Mouse (Mus musculus) heart, adult 2 months (tissue): ENCODE results near the gene Rimbp2.

Experiments
- CTCF ChIP-seq: fragments of 200-600 bp; IDR thresholded peaks from 2 replicates; pipeline ENCODE4 v1.8.1; 2022; ENCODE audit warnings: antibody characterized with exemption, mild to moderate bottlenecking, moderate library complexity
- EP300 ChIP-seq: fragments of 200-500 bp; IDR thresholded peaks from 2 replicates; pipeline ENCODE4 v1.6.1; 2011; ENCODE audit warnings: low read depth, low read length, control low read depth; ENCODE audit not compliant: insufficient read depth
- POLR2A ChIP-seq: fragments of 200-500 bp; IDR thresholded peaks from 2 replicates; pipeline ENCODE4 v1.6.1; 2011; ENCODE audit warnings: mild to moderate bottlenecking, low read depth, low read length, control low read depth; ENCODE audit not compliant: insufficient read depth

DNA sequence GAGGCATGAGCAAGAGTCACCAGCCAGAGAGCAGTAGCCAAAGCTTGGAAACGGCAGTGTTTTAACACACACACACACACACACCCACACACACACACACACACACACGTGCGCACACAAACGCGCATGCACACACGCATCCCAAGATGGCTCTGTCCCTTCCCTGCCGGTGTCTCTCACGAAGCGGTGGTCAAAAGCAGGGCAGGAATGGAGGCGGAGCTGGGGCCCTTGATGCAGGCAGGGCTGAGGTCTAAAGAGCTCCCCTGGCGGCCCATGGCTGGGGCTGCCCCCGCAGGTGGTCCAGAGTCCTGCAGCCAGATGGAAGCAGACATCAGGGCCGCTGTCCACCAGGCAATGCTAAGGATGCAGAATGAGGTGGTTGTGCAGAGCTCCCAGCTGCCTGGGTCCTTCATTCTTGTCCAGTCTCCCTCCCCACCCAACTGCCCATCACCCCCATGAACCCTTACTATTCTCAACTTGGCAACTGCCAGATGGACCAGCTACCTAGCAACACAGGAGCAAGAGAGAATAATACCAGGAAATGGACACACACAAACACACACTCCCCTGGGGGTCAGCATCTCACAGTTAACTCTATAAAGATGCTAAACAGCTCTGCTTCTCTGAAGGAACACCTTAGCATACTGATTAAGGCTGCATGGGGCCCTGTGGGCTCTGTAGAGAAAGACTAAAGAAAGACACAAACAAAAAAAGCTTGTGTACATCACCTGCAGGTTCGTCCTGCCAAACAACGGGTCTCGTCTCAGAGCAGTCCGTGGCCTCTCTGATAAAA lies at the start of gene Rimbp2:
- TF ChIP-seq POLR2A, result no peak
- TF ChIP-seq CTCF, result no peak
- no peak for TF ChIP-seq EP300
